Mouse (Mus musculus): ENCODE results near the gene Extl1. TPM values are rescaled to one million over a fixed set of nuclear protein-coding genes. Genes with fewer than 3 reads are reported as not detected.

Extl1 gene
- polyA plus RNA-seq, 1 experiment: not detected

DNA sequence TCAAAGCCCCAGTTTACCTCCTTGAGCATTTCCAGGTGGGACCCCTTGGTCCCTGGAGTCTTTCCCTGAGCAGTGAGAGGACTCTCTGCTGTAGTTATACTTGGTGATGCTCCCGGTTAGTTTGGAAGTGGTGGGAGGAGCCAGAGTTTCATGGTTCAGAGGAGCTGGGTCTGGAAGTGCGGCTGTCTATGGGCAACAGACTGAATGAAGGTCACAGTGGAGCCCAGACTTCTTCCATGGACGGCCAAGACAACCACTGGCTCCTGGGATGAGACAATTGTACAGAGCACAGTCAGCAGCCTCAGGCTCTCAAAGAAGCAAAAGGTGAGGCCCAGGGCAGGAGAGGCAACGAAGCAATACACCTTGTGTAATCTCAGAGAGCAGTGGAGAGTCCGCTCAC, 53.4 kb downstream of the Extl1 start:
- Histone ChIP-seq H3K4me1 (ENCODE audit: control insufficient read depth) (no peaks in the 10 kb centered on the region), H3K36me3 (ENCODE audit: control insufficient read depth) (no peaks in the 10 kb centered on the region), H3K9me3 (ENCODE audit: control insufficient read depth, low read length) (no peaks in the 10 kb centered on the region), H3K27me3 (ENCODE audit: control insufficient read depth) (no peaks in the 10 kb centered on the region), H3K4me3 (replicated peaks) (no peak overlapping the region)
- TF ChIP-seq GATA1 (IDR thresholded peaks at IDR 0.05; ENCODE audit: low read length) (no peak), TAL1 (IDR thresholded peaks at IDR 0.05; ENCODE audit: low read length) (no peak)

- Histone ChIP-seq H3K9me3 (ENCODE audit: control insufficient read depth, low read length) (no peaks in the 10 kb centered on the region), H3K36me3 (ENCODE audit: control insufficient read depth) (no peaks in the 10 kb centered on the region), H3K27me3 (ENCODE audit: control insufficient read depth) (no peaks in the 10 kb centered on the region), H3K4me1 (ENCODE audit: control insufficient read depth) (no peaks in the 10 kb centered on the region), H3K4me3 (replicated peaks) (no peak overlapping the region)
- TF ChIP-seq GATA1 (IDR thresholded peaks at IDR 0.05; ENCODE audit: low read length) (no peak), TAL1 (IDR thresholded peaks at IDR 0.05; ENCODE audit: low read length) (no peak)
Measured at GRCm38 (mm10) chr4:134328832-134329231, 54.8 kb downstream of the Extl1 start.

- Histone ChIP-seq H3K9me3 (ENCODE audit: control insufficient read depth, low read length) (no peaks in the 10 kb centered on the region), H3K36me3 (ENCODE audit: control insufficient read depth) (no peaks in the 10 kb centered on the region), H3K27me3 (ENCODE audit: control insufficient read depth) (no peaks in the 10 kb centered on the region), H3K4me1 (ENCODE audit: control insufficient read depth) (no peaks in the 10 kb centered on the region), H3K4me3 (replicated peaks) (no peak overlapping the region)
- TF ChIP-seq TAL1 (IDR thresholded peaks at IDR 0.05; ENCODE audit: low read length) (no peak), GATA1 (IDR thresholded peaks at IDR 0.05; ENCODE audit: low read length) (no peak)
Measured at GRCm38 (mm10) chr4:134328151-134328550, 55.5 kb downstream of the Extl1 start.

GRCm38 (mm10) chr4:134326859-134327530, 56.7 kb downstream of the Extl1 start:
- no peaks in the 10 kb centered on the region for H3K27me3 ChIP-seq (ENCODE audit: control insufficient read depth)
- no peaks in the 10 kb centered on the region for H3K9me3 ChIP-seq (ENCODE audit: control insufficient read depth, low read length)
- no peak overlapping the region for H3K4me3 ChIP-seq (replicated peaks)
- no peaks in the 10 kb centered on the region for H3K4me1 ChIP-seq (ENCODE audit: control insufficient read depth)
- TF ChIP-seq GATA1 (IDR thresholded peaks at IDR 0.05; ENCODE audit: low read length) (no peak), TAL1 (IDR thresholded peaks at IDR 0.05; ENCODE audit: low read length) (no peak)
- no peaks in the 10 kb centered on the region for H3K36me3 ChIP-seq (ENCODE audit: control insufficient read depth)

DNA sequence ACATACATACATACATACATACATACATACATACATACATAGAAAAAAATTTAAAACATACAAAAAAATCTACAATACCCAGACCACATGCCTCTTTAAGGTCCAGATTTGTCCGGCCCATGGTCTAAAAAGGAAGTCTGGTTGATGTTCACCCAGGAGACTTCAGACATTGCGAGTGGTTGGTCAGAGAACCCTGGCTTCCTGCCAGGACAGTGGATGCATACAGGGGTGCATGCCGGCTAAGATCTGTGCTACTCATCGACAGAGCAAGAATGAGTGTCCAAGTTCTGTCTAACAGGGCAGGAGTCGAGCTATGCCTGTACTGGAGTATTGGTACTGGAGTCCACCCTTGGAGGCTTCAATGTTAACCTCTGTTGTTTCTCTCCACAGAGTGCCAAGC, 59.0 kb downstream of the Extl1 start:
- H3K27me3 ChIP-seq (ENCODE audit: control insufficient read depth): no peaks in the 10 kb centered on the region
- H3K9me3 ChIP-seq (ENCODE audit: control insufficient read depth, low read length): no peaks in the 10 kb centered on the region
- no peaks in the 10 kb centered on the region for H3K36me3 ChIP-seq (ENCODE audit: control insufficient read depth)

GRCm38 (mm10) chr4:134321524-134321923, 62.1 kb downstream of the Extl1 start:
- Histone ChIP-seq H3K27me3 (ENCODE audit: control insufficient read depth) (no peaks in the 10 kb centered on the region), H3K4me1 (ENCODE audit: control insufficient read depth) (no peaks in the 10 kb centered on the region), H3K9me3 (ENCODE audit: control insufficient read depth, low read length) (no peaks in the 10 kb centered on the region), H3K36me3 (ENCODE audit: control insufficient read depth) (no peaks in the 10 kb centered on the region), H3K4me3 (replicated peaks) (no peak overlapping the region)
- TF ChIP-seq TAL1 (IDR thresholded peaks at IDR 0.05; ENCODE audit: low read length) (no peak), GATA1 (IDR thresholded peaks at IDR 0.05; ENCODE audit: low read length) (no peak)

More for the DNA sequence above, 59.0 kb downstream of the Extl1 start:
- Histone ChIP-seq H3K4me1 (ENCODE audit: control insufficient read depth) (no peaks in the 10 kb centered on the region), H3K4me3 (replicated peaks) (no peak overlapping the region)
- TF ChIP-seq GATA1 (IDR thresholded peaks at IDR 0.05; ENCODE audit: low read length): no peak
- no peak for TF ChIP-seq TAL1 (IDR thresholded peaks at IDR 0.05; ENCODE audit: low read length)

DNA sequence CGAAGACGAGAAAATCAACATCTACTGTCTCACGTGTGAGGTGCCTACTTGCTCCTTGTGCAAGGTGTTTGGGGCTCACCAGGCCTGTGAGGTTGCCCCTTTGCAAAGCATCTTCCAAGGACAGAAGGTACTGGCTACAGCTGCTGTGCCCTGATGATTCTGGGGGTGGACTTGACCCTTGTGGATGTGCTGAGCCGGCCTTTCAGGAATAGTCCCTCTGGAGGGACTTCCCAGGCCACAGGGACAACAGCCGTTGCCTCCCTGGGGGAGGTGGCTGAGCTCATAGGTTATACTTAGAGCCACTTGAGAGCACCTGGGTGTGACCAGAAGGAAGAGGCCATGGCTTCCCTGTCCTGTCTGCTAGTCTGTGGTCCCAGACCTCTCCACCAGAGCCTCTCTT, 64.0 kb downstream of the Extl1 start:
- Histone ChIP-seq H3K9me3 (ENCODE audit: control insufficient read depth, low read length) (no peaks in the 10 kb centered on the region), H3K27me3 (ENCODE audit: control insufficient read depth) (peaks cover 2% of the 10 kb centered on the region; the same call in 1 of the 2 replicates)
- TF ChIP-seq GATA1 (IDR thresholded peaks at IDR 0.05; ENCODE audit: low read length): no peak
- TF ChIP-seq TAL1 (IDR thresholded peaks at IDR 0.05; ENCODE audit: low read length): no peak

DNA sequence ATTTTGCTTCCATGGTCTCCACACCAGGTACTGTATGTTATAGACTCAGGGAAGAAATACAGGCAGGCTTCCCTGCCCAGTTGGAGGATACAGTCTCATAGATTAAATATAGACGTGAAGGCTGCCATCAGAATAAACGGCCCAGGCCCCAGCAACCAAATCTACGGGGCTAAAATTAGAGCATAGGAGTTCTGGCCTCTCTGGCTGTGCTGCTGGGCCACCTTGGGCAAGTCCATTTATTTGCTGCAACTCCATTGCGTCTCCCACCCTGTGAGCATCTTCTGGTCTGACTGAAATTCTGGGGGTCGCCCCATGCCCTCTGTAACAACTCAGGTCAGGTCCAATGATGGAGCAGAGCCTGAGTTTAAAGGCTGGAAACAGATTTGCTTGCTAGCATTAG, 64.6 kb downstream of the Extl1 start:
- Histone ChIP-seq H3K27me3 (ENCODE audit: control insufficient read depth) (peaks cover 2% of the 10 kb centered on the region; the same call in 1 of the 2 replicates), H3K4me1 (ENCODE audit: control insufficient read depth) (no peaks in the 10 kb centered on the region), H3K4me3 (replicated peaks) (no peak overlapping the region), H3K9me3 (ENCODE audit: control insufficient read depth, low read length) (no peaks in the 10 kb centered on the region), H3K36me3 (ENCODE audit: control insufficient read depth) (no peaks in the 10 kb centered on the region)
- no peak for TF ChIP-seq GATA1 (IDR thresholded peaks at IDR 0.05; ENCODE audit: low read length)
- TF ChIP-seq TAL1 (IDR thresholded peaks at IDR 0.05; ENCODE audit: low read length): no peak

More for the DNA sequence above, 64.0 kb downstream of the Extl1 start:
- H3K4me1 ChIP-seq (ENCODE audit: control insufficient read depth): no peaks in the 10 kb centered on the region
- no peak overlapping the region for H3K4me3 ChIP-seq (replicated peaks)
- H3K36me3 ChIP-seq (ENCODE audit: control insufficient read depth): no peaks in the 10 kb centered on the region

DNA sequence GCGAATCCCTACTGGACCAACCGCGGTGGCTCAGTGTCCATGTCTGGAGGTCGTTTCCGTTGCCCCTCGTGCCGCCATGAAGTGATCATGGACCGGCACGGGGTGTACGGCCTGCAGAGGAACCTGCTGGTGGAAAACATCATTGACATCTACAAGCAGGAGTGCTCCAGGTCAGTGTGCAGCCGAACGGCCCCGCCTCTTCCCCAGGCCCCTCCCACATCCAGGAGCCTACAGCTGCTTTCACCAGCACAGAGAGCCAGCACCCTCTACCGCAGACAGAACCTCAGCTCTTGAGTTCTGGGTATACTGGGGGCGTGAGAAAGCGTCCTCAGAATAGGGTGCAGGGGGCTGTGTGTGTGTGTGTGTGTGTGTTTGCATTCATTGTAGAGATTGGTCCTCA, 67.3 kb downstream of the Extl1 start:
- Histone ChIP-seq H3K9me3 (ENCODE audit: control insufficient read depth, low read length) (peaks cover 3% of the 10 kb centered on the region), H3K27me3 (ENCODE audit: control insufficient read depth) (peaks cover 2% of the 10 kb centered on the region; the same call in 1 of the 2 replicates), H3K4me1 (ENCODE audit: control insufficient read depth) (no peaks in the 10 kb centered on the region), H3K36me3 (ENCODE audit: control insufficient read depth) (no peaks in the 10 kb centered on the region), H3K4me3 (replicated peaks) (no peak overlapping the region)
- TF ChIP-seq TAL1 (IDR thresholded peaks at IDR 0.05; ENCODE audit: low read length) (no peak), GATA1 (IDR thresholded peaks at IDR 0.05; ENCODE audit: low read length) (no peak)
